Mouse (Mus musculus) liver, embryonic 14.5 days (tissue): ENCODE data around the gene Magi1.

ENCODE experiments used
- CTCF ChIP-seq: IDR thresholded peaks from 2 replicates; pipeline ENCODE4 v1.5.1; 2016; ENCODE audit warnings: antibody characterized with exemption, low read depth, control low read depth
- EP300 ChIP-seq: IDR thresholded peaks from 2 replicates; pipeline ENCODE4 v1.6.1; 2016; ENCODE audit warnings: antibody characterized with exemption, low read depth

GRCm38 (mm10) chr6:93935793-93936192, 347.9 kb downstream of the Magi1 start:
- TF ChIP-seq CTCF (no peak), EP300 (no peak)
